Mouse (Mus musculus): ENCODE results near the gene Phtf2.
"Not testable (repeated sequence)": the region's sequence is repeated elsewhere in the genome, so short reads cannot be mapped to it uniquely, and the experiment has no call there.

Gene Phtf2

GRCm38 (mm10) chr5:20762441-20762840 lies 119.5 kb downstream of the Phtf2 start:
- DNase-seq: not testable (repeated sequence)

GRCm38 (mm10) chr5:20760368-20761162 lies 121.4 kb downstream of the Phtf2 start:
- DNase-seq: no peak

- DNase-seq: no peak
These were observed 122.2 kb downstream of the Phtf2 start for GRCm38 (mm10) chr5:20759771-20760170.

GRCm38 (mm10) chr5:20753963-20754362 lies 128.0 kb downstream of the Phtf2 start:
- DNase-seq: no peak

- DNase-seq: no peak
These were observed 128.8 kb downstream of the Phtf2 start for GRCm38 (mm10) chr5:20753096-20753495.

GRCm38 (mm10) chr5:20751696-20752095 lies 130.2 kb downstream of the Phtf2 start:
- DNase-seq: no peak

GRCm38 (mm10) chr5:20751000-20751399 lies 130.9 kb downstream of the Phtf2 start:
- no peak for DNase-seq

- DNase-seq: peak; percentile 13 to 39
These were observed 132.4 kb downstream of the Phtf2 start for GRCm38 (mm10) chr5:20749535-20749934.

GRCm38 (mm10) chr5:20748856-20749255 lies 133.1 kb downstream of the Phtf2 start:
- DNase-seq: no peak

- no peak for DNase-seq
These were observed 133.8 kb downstream of the Phtf2 start for GRCm38 (mm10) chr5:20748142-20748541.

- DNase-seq: no peak
These were observed 140.0 kb downstream of the Phtf2 start for GRCm38 (mm10) chr5:20741936-20742335.

GRCm38 (mm10) chr5:20741193-20741592 lies 140.7 kb downstream of the Phtf2 start:
- DNase-seq: no peak

- peak; percentile 10 to 18 for DNase-seq
These were observed 143.1 kb downstream of the Phtf2 start for GRCm38 (mm10) chr5:20738795-20739194.

GRCm38 (mm10) chr5:20723226-20723625 lies 158.7 kb downstream of the Phtf2 start:
- DNase-seq: not testable (repeated sequence)

GRCm38 (mm10) chr5:20720201-20720900 lies 161.6 kb downstream of the Phtf2 start:
- no peak for DNase-seq

- DNase-seq: not testable (repeated sequence)
These were observed 165.9 kb downstream of the Phtf2 start for GRCm38 (mm10) chr5:20715980-20716379.

GRCm38 (mm10) chr5:20714619-20715018 lies 167.3 kb downstream of the Phtf2 start:
- not testable (repeated sequence) for DNase-seq

GRCm38 (mm10) chr5:20710845-20711244 lies 171.1 kb downstream of the Phtf2 start:
- DNase-seq: not testable (repeated sequence)
